Mouse (Mus musculus): Measurements from ENCODE around the gene Vav3.

GRCm38 (mm10) chr3:109313501-109313900, 27.0 kb upstream of the Vav3 start:
- TF ChIP-seq POLR2A (IDR thresholded peaks at IDR 0.05; ENCODE audit: low read depth, low read length) (no peak), CTCF (IDR thresholded peaks at IDR 0.05; ENCODE audit: borderline replicate concordance, insufficient read depth, low read length) (no peak)

All from embryonic fibroblast, embryonic 13.5 days (primary cell).